Mouse (Mus musculus) MEL-GATA-1-ER (cell line): Measurements from ENCODE around the gene Klk1b4.
"Not testable (repeated sequence)": the region's sequence is repeated elsewhere in the genome, so short reads cannot be mapped to it uniquely, and the experiment has no call there.

Experiments used
- DNase-seq: peaks from one replicate; pipeline ENCODE4 v3.0.0-alpha.2; 2012; ENCODE audit warnings: low read depth; ENCODE audit errors: extremely low read depth

Gene Klk1b4

DNA sequence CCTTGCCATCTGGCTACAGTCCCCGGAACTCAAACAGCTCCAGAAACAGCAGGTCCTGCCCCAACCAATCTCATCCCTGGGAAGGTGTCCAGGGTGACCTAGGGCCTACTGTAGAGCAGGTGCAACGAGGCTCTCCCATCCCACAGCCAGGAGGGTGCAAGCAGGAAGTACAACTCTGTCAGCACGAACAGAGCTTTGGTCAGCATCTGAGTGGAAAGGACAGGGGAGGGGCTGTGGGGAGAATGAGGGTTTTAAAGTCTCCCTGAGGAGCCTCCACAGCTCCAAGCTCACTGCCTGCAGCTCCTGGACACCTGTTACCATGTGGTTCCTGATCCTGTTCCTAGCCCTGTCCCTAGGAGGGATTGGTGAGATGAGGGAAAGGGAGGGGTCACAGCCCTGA is at the start of gene Klk1b4:
Gene Klk1b4 (plus strand): TSS at position 301 of the 400 bp plus-strand sequence.
- not testable (repeated sequence) for DNase-seq

DNA sequence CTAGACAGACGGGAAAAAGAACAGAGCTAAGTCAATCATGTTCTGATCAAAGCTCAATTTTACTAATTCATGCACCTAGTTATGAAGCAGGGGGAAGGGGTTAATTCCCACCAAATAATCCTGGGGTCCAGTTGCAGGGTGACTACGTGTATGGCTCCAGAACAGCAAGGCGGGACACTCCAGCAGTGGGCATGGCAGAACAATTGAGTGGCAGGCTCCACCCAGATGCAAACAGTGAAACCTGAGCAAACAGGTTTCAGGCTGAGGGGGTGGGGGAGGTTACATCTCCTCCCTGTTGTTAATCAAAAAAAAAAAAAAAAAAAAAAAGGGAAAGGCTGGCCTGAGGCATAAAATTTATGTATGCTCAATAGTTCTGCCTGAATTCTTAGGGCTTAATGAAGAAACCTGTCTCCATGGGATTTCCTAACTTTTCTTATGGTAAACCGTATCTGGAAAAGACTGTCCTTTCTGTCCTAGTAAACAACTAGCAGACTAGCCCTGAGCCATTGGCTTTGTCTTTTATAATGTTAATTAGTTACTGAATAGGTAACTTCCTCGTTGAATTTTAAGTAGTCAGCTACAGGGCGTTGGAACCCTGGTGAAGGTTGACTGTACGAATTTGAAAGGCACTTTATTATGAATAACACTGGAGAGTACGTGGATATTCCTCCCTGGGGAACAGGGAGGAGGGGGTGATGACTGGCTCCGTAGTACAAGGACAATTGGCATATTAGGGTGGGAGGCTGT is 27.8 kb upstream of the Klk1b4 start:
- DNase-seq, result no peak

DNA sequence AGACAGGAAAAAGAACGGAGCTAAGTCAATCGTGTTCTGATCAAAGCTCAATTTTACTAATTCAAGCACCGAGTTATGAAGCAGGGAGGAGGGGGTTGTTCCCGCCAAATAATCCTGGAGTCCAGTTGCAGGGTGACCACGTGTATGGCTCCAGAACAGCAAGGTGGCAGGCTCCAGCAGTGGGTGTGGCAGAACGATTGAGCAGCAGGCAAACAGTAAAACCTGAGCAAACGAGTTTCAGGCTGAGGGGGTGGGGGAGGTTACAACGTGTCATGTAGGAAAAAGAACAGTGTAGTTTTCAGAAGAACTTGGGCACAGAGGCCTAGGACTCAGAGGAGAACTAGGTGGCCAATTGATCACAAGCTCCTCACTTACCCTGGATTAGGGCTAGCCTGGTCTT is 20.7 kb upstream of the Klk1b4 start:
- DNase-seq, result not testable (repeated sequence)

GRCm38 (mm10) chr7:44187936-44188335 is 19.3 kb upstream of the Klk1b4 start, which contains the start of gene Klk1b24:
TSS of gene Klk1b24 (plus strand) at chr7:44188236.
- not testable (repeated sequence) for DNase-seq

- not testable (repeated sequence) for DNase-seq
These were observed 13.8 kb upstream of the Klk1b4 start for GRCm38 (mm10) chr7:44193466-44193865.

DNA sequence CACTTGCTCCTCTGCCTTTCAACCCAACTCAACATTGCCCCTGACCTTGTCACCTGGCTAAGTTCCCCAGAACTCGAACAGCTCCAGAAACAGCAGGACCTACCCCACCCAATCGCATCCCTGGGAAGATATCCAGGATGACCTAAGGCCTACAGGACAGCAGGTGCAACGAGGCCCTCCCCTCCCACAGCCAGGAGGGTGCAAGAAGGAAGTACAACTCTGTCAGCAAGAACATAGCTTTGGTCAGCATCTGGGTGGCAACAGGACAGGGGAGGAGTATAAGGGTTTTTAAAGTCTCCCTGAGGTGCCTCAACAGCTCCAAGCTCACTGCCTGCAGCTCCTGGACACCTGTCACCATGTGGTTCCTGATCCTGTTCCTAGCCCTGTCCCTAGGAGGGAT is 9.3 kb upstream of the Klk1b4 start, which contains the start of gene Klk1b3:
Gene Klk1b3 (plus strand): TSS at position 301 of the 400 bp plus-strand sequence.
- no peak for DNase-seq

DNA sequence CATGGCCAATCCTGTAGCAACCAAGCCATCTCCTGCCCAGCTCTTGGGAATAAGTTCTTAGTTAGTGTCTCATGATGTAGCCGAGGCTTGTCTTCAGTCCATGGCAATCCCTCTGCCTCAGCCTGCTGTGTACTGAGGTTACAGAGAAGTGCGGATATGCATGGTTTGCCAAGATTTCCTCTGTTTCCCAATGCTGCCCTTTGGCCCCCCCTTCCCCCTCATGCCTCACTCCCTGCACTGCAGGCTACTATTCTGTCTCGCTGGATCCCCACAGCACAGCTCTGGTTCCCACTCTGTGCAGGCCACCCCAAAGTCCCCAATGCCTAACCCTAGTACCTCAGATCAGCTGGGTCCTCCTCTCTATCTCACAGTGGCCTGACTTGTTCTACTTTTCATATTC is 1.1 kb downstream of the Klk1b4 start:
- DNase-seq, result no peak

- DNase-seq, result no peak
These were observed 8.4 kb downstream of the Klk1b4 start, which contains the start of gene Klk1b5 for GRCm38 (mm10) chr7:44215645-44216044. TSS of gene Klk1b5 (plus strand) at chr7:44215945.

GRCm38 (mm10) chr7:44221601-44222000 is 14.4 kb downstream of the Klk1b4 start:
- not testable (repeated sequence) for DNase-seq

DNA sequence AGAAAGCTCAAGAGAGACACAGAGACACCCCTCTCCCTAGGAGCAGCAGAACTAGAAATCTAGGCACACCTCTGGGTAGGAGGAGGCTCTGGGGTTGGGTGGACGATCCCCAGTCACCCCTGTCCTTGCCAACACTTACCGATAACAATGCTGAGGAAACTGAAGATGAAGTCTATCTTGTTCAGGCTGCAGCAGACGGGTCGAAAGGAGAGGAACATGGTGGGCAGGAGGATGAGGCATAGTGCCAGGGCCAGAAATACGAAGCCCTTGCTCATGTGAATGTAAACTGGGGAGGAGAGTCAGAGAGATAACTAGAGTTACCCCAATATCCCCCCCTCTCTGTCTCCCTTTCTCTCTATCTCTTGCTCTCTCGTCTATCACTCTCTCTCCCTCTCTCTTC is 15.1 kb downstream of the Klk1b4 start:
- not testable (repeated sequence) for DNase-seq

DNA sequence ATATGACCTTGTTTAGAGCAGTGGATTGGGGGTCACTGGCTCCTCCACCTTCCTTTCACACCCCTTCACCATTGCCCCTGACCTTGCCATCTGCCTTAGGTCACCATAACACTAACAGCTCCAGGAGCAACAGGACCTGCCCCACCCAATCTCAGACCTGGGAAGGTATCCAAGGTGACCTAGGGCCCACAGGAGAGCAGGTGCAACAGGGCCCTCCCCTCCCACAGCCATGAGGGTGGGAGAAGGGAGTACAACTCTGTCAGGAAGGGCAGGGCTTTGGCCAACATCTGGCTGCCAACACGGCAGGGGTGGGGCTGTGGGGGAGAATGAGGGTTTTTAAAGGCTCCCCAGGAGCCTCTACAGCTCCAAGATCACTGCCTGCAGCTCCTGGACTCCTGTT is 17.8 kb downstream of the Klk1b4 start, which contains the start of gene Klk1:
Gene Klk1 (plus strand): TSS at position 285 of the 400 bp plus-strand sequence.
- DNase-seq, result no peak

- DNase-seq, result no peak
These were observed 28.7 kb downstream of the Klk1b4 start, which contains the start of gene Gm36864 for GRCm38 (mm10) chr7:44235909-44236308. TSS of gene Gm36864 (plus strand) at chr7:44236177.

DNA sequence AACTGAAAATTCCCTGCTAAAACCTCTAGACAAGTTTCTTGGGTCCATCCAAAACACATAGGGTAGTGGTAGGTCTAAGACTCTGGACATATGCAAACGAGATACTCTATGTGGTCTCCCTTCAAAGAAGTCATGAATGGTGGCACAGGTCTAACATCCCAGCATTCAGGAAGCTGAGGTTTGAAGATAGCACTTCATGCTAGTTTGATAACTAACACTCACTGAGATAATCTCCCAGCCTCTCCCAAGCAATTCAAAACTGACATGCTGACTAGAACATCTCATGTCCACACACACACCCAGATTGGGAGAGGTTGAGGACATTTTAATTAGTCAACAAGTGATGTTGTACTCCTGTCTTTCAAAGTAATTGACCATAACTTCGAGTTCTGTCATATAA is 32.7 kb downstream of the Klk1b4 start:
- DNase-seq, result no peak

- no peak for DNase-seq
These were observed 33.5 kb downstream of the Klk1b4 start for GRCm38 (mm10) chr7:44240712-44241111.

DNA sequence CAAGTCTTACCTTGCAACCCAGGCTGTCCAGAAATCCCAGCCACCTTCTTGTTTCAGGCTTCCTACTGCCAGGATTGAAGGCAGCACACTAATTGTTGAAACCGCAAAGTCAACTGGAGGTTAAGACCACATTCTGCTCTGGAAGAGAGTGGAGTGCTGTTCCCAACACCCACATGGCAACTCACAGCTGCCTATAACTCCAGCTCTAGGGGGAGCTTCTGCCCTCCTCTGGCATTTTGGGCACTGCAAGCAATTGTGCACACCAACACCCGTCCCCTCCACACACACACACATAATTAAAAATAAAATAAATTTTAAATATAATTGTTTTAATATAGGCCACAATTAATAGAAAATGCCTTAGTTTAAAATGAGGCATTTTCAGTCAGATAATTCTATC is 33.9 kb downstream of the Klk1b4 start:
- no peak for DNase-seq

DNA sequence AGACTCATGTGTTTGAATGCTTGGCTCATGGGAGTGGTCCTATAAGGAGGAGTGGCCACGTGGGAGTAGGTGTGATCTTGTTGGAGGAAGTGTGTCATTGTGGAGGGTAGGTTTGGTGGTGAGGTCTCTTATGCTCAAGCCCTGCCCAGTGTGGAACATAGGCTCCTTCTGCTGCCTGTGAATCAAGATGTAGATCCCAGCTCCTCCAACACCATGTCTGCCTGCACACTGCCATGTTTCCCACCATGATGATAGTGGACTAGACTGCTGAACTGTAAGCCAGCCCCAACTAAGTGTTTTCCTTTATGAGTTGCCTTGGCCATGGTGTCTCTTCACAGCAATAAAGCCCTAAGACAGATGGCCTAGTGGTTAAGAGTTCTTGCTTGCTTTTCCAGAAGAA is 36.8 kb downstream of the Klk1b4 start:
- DNase-seq, result no peak

- peak; percentile 51 for DNase-seq
These were observed 39.1 kb downstream of the Klk1b4 start, which contains the start of the genes 1700028J19Rik and 2410002F23Rik for GRCm38 (mm10) chr7:44246055-44246983. TSS of gene 1700028J19Rik (minus strand) at chr7:44246695. TSS of gene 2410002F23Rik (plus strand) at chr7:44246722.

DNA sequence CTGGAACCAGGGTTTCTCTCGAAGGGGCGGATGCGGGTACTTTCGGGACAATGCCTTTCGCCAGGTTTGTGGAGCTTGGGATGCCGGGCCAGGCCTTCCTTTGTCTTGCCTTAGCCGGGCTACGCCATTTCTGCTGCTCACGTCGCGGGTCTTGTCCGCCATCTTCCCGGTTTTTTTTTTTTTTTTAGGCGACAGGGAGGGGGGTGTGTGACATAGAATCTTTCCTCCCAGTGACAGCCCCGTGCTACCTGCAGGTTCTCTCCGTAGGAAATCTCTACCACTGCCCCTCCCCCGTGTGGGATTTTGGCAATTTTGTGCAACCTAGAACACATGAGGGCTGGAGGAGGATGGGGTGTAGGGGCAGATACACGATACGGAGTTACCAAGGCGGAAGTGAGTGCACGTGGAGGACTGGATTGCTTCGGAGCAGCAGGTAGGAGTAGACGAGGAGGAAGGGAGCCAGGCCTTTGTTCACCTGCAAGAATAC is 39.8 kb downstream of the Klk1b4 start:
- peak; percentile 50 for DNase-seq

GRCm38 (mm10) chr7:44247971-44248370 is 40.7 kb downstream of the Klk1b4 start:
- DNase-seq, result no peak

DNA sequence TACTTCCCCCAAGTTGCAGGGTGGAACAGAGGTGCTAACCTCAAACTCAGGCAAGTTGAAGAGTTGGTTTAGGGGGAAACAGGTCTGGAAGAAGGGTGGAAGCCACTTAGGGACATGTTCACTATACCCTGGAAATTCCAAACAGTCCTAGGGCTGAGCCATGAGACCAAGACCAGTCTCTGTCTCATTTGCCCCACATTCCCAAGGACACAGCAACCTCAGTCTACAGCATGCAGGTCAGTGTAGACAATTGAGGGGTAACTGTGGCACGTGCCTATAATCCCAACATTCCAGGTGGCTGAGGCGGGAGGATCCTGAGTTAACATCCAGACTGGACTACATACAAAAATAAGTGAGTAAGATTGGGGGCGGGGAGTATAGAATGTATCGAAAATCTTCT is 42.0 kb downstream of the Klk1b4 start:
- DNase-seq, result no peak

- not testable (repeated sequence) for DNase-seq
These were observed 43.6 kb downstream of the Klk1b4 start for GRCm38 (mm10) chr7:44250732-44251275.
